Mouse (Mus musculus) left cerebral cortex, postnatal 36 days (tissue): ENCODE results near the gene Tmem62. TPM values are rescaled to one million over a fixed set of nuclear protein-coding genes. Genes with fewer than 3 reads are reported as not detected.

Experiments
- DNase-seq, 2 experiments: peaks; one replicate each; pipeline ENCODE4 v3.0.0; 2021 to 2022; ENCODE audit warnings: low spot score in 2 of 2, mixed read lengths in 1 of 2
- intact Hi-C: fragments of 180-260 bp; cut with DNase I; formaldehyde crosslinking; loops from one replicate; pipeline ENCODE4 v1.15.1; 2025
- microRNA-seq: library from miRNA; unstranded; fragments of <30 nt; microRNA quantifications from one replicate; pipeline ENCODE4 v1.2.0, GENCODE M21; 2022
- total RNA-seq, 2 experiments: library from RNA; stranded (reverse); gene quantifications; 2 replicates each; pipeline ENCODE4 v1.2.3; 2021

Gene Tmem62
- total RNA-seq, 2 experiments from 2014 or later = 21.9 to 28.2 TPM

DNA sequence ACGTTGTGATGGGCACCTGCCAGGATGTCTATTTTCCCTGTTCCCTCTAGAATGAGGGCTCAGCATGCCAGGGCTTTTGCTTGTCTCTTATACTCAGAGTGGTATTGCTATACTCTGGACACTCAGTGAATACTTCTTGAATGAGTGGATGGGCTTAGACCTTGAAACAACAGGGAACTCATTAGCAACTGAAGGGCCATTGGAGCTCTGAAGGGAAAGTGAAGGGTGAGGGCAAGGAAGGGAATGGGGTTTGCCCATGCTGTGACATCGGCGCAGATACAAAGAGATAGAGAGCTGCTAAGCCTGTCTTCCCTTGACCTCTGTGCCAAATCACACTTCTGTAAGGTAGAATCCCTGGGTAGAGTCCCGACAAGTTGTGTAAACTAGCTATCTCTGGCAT lies 68.8 kb downstream of the Tmem62 start:
- intact Hi-C loops = no loop called here
- DNase-seq = no peak

DNA sequence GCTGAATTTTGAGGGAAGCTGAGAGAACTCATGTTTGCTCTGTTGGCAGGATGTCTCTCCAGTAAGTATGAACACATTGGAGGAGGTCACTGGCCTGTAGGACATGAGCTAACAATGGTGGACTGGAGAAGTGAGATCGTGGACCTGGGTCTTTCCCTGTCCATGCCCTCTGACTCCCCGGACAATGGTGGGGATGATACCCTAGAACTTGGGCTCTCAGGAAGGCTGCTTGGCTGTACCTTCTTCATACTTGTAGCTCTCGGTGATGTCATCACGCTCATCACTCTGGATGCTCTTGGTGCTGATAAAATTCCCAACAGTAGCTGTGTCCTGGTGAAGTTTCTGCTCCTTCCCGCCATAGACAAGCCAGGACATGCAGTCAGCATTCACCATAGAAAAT lies 75.4 kb downstream of the Tmem62 start:
- intact Hi-C loops = no loop called here
- DNase-seq = no peak

DNA sequence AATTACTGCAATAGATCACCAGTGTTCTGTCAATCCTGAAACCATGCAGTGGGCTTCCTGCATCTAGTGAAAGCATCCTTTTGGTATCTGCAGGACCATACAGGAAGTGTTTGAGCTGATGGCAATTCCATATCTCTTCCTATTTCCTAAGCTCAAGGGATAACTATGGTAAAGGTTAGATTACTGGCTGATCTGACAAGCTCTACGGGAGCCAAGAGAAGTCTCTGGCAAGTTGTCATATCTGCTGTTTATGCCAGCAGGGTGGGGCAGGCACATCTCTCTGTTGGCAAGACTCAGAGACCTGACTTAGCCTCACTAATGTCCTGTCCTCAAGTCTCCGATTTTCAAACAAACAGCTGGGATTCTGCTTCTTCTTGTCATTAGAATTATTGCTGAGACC lies 77.2 kb downstream of the Tmem62 start:
- DNase-seq = no peak
- intact Hi-C loops = no loop called here

DNA sequence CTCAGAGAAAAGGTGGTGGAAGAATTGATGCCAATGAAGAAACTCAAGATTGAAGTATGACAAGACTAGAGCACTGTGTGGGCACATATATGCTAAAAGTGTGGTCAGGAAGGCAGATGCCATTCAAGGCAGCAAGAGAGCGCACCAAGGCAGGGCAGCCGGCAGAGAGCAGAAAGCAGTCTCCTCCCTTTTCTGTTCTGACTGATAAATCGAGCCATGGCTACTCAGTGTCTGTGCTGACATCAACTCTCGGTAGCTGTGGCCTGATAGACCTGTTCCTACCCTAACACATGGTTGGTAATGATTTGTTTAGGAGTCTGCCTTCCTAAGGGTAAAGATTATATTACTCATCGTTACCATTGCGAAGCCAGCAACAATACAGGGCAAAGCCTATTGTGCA lies 79.1 kb downstream of the Tmem62 start:
- intact Hi-C loops = no loop called here
- DNase-seq = no peak

Small RNAs within 50 kb of the gene (microRNA-seq; reads per million reads assigned to microRNA genes)
- gene Gm44325 = not detected

Other genes starting within 250 kb of the Tmem62 start
- gene Cdan1, start 126.9 kb upstream of the Tmem62 start, total RNA-seq = 10 to 100 TPM; 22.8 to 32.1 TPM
- gene Ttbk2, start 126.4 kb upstream of the Tmem62 start, total RNA-seq = 10 to 100 TPM; 89.4 to 90.6 TPM
- 10 to 100 TPM; 35.8 to 49.2 TPM for gene Ubr1, start 6.3 kb upstream of the Tmem62 start, total RNA-seq
- 10 to 100 TPM; 54.9 to 59.4 TPM for gene Ccndbp1, start 31.4 kb downstream of the Tmem62 start, total RNA-seq
- not detected for gene Epb42, start 60.1 kb downstream of the Tmem62 start, total RNA-seq
- gene Tgm5, start 108.8 kb downstream of the Tmem62 start, total RNA-seq = not detected
- gene Tgm7, start 132.8 kb downstream of the Tmem62 start, total RNA-seq = under 1 TPM in 1 of 2 experiments, not detected in 1; 0.25 TPM
- 10 to 100 TPM; 16.6 to 19.9 TPM for gene Adal, start 163.4 kb downstream of the Tmem62 start, total RNA-seq
- gene Lcmt2, start 163.6 kb downstream of the Tmem62 start, total RNA-seq = 1 to 10 TPM; 7.0 to 9.4 TPM
- gene Tubgcp4, start 193.6 kb downstream of the Tmem62 start, total RNA-seq = 10 to 100 TPM; 35.8 to 56.6 TPM
- gene Zscan29, start 194.1 kb downstream of the Tmem62 start, total RNA-seq = 1 to 10 TPM; 5.8 to 7.0 TPM